Mouse (Mus musculus) Patski (cell line): ENCODE results near the gene Wwox. TPM values are rescaled to one million over a fixed set of nuclear protein-coding genes. Genes with fewer than 3 reads are reported as not detected.

Experiments
- ATAC-seq: fragments of 100-300 bp; one replicate; pipeline ENCODE4 v1.8.0; 2021
- CTCF ChIA-PET: fragments of 350-600 bp; sonication (Branson Sonifier 250); formaldehyde crosslinking; loops from one replicate; lab custom pipeline; 2022; ENCODE audit warnings: inconsistent platforms; lab: Charles Lee
- POLR2A ChIA-PET: fragments of 350-600 bp; sonication (Branson Sonifier 250); formaldehyde crosslinking; loops from one replicate; lab custom pipeline; 2022; ENCODE audit warnings: antibody characterized with exemption, inconsistent platforms; lab: Charles Lee
- DNase-seq: peaks from one replicate; pipeline ENCODE4 v3.0.0-alpha.2; 2011; ENCODE audit warnings: low read depth, low spot score
- H3K27me3 ChIP-seq: fragments of 371-371 bp; one replicate; pipeline ENCODE4 v1.5.1; 2021
- CTCF ChIP-seq: fragments of 100-300 bp; IDR thresholded peaks from one replicate; pipeline ENCODE4 v1.5.1; 2021
- in situ Hi-C: fragments of 300-500 bp; cut with MboI; formaldehyde crosslinking; loops from 3 replicates; pipeline ENCODE4 v1.11.1; 2018; ENCODE audit warnings: low pct_unique_long_range_greater_than_20kb, mixed read lengths
- polyA plus RNA-seq: library from polyadenylated mRNA; unstranded; gene quantifications from one replicate; pipeline ENCODE4 v1.2.3, GENCODE M21; 2021

Wwox gene
- polyA plus RNA-seq, 1 experiment from 2014 or later: 21.9 TPM

GRCm38 (mm10) chr8:114438236-114438635 is 1.2 kb upstream of the Wwox start:
- ATAC-seq (no peak), DNase-seq (no peak)
- CTCF ChIA-PET: interaction anchor here (0.6 to 4.4 kb wide), 10 partner anchors 10 to 773 kb away, joined by 3 to 30 read pairs (median 4); no protein-coding TSS in a partner anchor
- in situ Hi-C loops: loop anchor here (5.0 kb wide), 2 partner anchors 361 to 776 kb away; no protein-coding TSS in a partner anchor
- TF ChIP-seq CTCF: peak; percentile 95
- H3K27me3 ChIP-seq: no peaks in the 10 kb centered on the region
- POLR2A ChIA-PET: no interaction called here

- ChIA-PET POLR2A (no interaction called here), CTCF (interaction anchor here (0.7 to 4.4 kb wide), 5 partner anchors 11 to 369 kb away, joined by 3 to 30 read pairs (median 3); no protein-coding TSS in a partner anchor)
- H3K27me3 ChIP-seq: no peaks in the 10 kb centered on the region
- DNase-seq: peak; percentile 20
- no peak for ATAC-seq
- in situ Hi-C loops: no loop called here
- TF ChIP-seq CTCF: no peak
Observed at GRCm38 (mm10) chr8:114440205-114440589, 742 bp downstream of the Wwox start.

- ChIA-PET POLR2A (no interaction called here), CTCF (interaction anchor here (4.4 kb wide), 1 partner anchor 10 kb away, joined by 30 read pairs; no protein-coding TSS in a partner anchor)
- ATAC-seq: no peak
- H3K27me3 ChIP-seq: no peaks in the 10 kb centered on the region
- TF ChIP-seq CTCF: no peak
- DNase-seq: no peak
- in situ Hi-C loops: no loop called here
Observed at GRCm38 (mm10) chr8:114441616-114442015, 2.2 kb downstream of the Wwox start.

- POLR2A ChIA-PET: no interaction called here
- ATAC-seq: no peak
- CTCF ChIA-PET: no interaction called here
- no peaks in the 10 kb centered on the region for H3K27me3 ChIP-seq
- no peak for TF ChIP-seq CTCF
- no peak for DNase-seq
- in situ Hi-C loops: no loop called here
Observed at GRCm38 (mm10) chr8:114446884-114447283, 7.4 kb downstream of the Wwox start.

- DNase-seq (no peak), ATAC-seq (no peak)
- in situ Hi-C loops: loop anchor here (10.0 kb wide), 1 partner anchor 1263 kb away; no protein-coding TSS in a partner anchor
- no peaks in the 10 kb centered on the region for H3K27me3 ChIP-seq
- POLR2A ChIA-PET: interaction anchor here (0.6 kb wide), 1 partner anchor 754 kb away, joined by 3 read pairs; no protein-coding TSS in a partner anchor
- TF ChIP-seq CTCF: no peak
- CTCF ChIA-PET: interaction anchor here (1.1 to 4.4 kb wide), 4 partner anchors 8 to 31 kb away, joined by 4 to 30 read pairs (median 5); partner anchors contain the start of gene Wwox
Observed at GRCm38 (mm10) chr8:114452278-114452677, 12.8 kb downstream of the Wwox start.

- ChIA-PET POLR2A (interaction anchor here (0.6 kb wide), 1 partner anchor 754 kb away, joined by 3 read pairs; no protein-coding TSS in a partner anchor), CTCF (interaction anchor here (1.1 to 4.4 kb wide), 4 partner anchors 9 to 31 kb away, joined by 4 to 30 read pairs (median 5); partner anchors contain the start of gene Wwox)
- peak; percentile 79 for TF ChIP-seq CTCF
- H3K27me3 ChIP-seq: no peaks in the 10 kb centered on the region
- DNase-seq (peak; percentile 25), ATAC-seq (peak; percentile 51)
- in situ Hi-C loops: loop anchor here (10.0 kb wide), 1 partner anchor 1262 kb away; no protein-coding TSS in a partner anchor
Observed at GRCm38 (mm10) chr8:114452781-114453221, 13.3 kb downstream of the Wwox start.

GRCm38 (mm10) chr8:114455302-114455701 is 15.8 kb downstream of the Wwox start:
- no peaks in the 10 kb centered on the region for H3K27me3 ChIP-seq
- CTCF ChIA-PET: no interaction called here
- no peak for TF ChIP-seq CTCF
- DNase-seq: no peak
- no peak for ATAC-seq
- in situ Hi-C loops: loop anchor here (5.0 to 10.0 kb wide), 2 partner anchors 1259 to 1982 kb away; no protein-coding TSS in a partner anchor
- POLR2A ChIA-PET: interaction anchor here (0.6 kb wide), 1 partner anchor 1823 kb away, joined by 3 read pairs; no protein-coding TSS in a partner anchor

- CTCF ChIA-PET: no interaction called here
- DNase-seq (no peak), ATAC-seq (no peak)
- in situ Hi-C loops: loop anchor here (5.0 to 10.0 kb wide), 2 partner anchors 1259 to 1981 kb away; no protein-coding TSS in a partner anchor
- POLR2A ChIA-PET: interaction anchor here (0.6 kb wide), 1 partner anchor 1822 kb away, joined by 3 read pairs; no protein-coding TSS in a partner anchor
- H3K27me3 ChIP-seq: no peaks in the 10 kb centered on the region
- no peak for TF ChIP-seq CTCF
Observed at GRCm38 (mm10) chr8:114455953-114456352, 16.5 kb downstream of the Wwox start.

- ATAC-seq (no peak), DNase-seq (no peak)
- CTCF ChIA-PET: no interaction called here
- no peak for TF ChIP-seq CTCF
- POLR2A ChIA-PET: no interaction called here
- in situ Hi-C loops: loop anchor here (5.0 to 10.0 kb wide), 2 partner anchors 1257 to 1979 kb away; no protein-coding TSS in a partner anchor
- H3K27me3 ChIP-seq: no peaks in the 10 kb centered on the region
Observed at GRCm38 (mm10) chr8:114458113-114458784, 18.8 kb downstream of the Wwox start.

GRCm38 (mm10) chr8:114460600-114460999 is 21.1 kb downstream of the Wwox start:
- POLR2A ChIA-PET: no interaction called here
- ATAC-seq: no peak
- CTCF ChIA-PET: interaction anchor here (1.4 kb wide), 1 partner anchor 16 kb away, joined by 3 read pairs; no protein-coding TSS in a partner anchor
- no peaks in the 10 kb centered on the region for H3K27me3 ChIP-seq
- TF ChIP-seq CTCF: no peak
- DNase-seq: no peak
- in situ Hi-C loops: no loop called here

- no peak for TF ChIP-seq CTCF
- in situ Hi-C loops: no loop called here
- ChIA-PET CTCF (no interaction called here), POLR2A (no interaction called here)
- H3K27me3 ChIP-seq: no peaks in the 10 kb centered on the region
- ATAC-seq (no peak), DNase-seq (no peak)
Observed at GRCm38 (mm10) chr8:114462591-114462990, 23.1 kb downstream of the Wwox start.
